Mouse (Mus musculus) lung, adult 2 months (tissue): ENCODE data around the gene Ap3s2.

Source experiments
- CTCF ChIP-seq: fragments of 200-500 bp; IDR thresholded peaks from 2 replicates; pipeline ENCODE4 v1.5.1; 2011; ENCODE audit warnings: mild to moderate bottlenecking, low read length, control low read depth; ENCODE audit not compliant: insufficient read depth
- POLR2A ChIP-seq: fragments of 200-500 bp; IDR thresholded peaks from 2 replicates; pipeline ENCODE4 v1.6.1; 2011; ENCODE audit warnings: low read depth, mild to moderate bottlenecking, control low read depth, low read length, borderline replicate concordance; ENCODE audit errors: extremely low read depth

DNA sequence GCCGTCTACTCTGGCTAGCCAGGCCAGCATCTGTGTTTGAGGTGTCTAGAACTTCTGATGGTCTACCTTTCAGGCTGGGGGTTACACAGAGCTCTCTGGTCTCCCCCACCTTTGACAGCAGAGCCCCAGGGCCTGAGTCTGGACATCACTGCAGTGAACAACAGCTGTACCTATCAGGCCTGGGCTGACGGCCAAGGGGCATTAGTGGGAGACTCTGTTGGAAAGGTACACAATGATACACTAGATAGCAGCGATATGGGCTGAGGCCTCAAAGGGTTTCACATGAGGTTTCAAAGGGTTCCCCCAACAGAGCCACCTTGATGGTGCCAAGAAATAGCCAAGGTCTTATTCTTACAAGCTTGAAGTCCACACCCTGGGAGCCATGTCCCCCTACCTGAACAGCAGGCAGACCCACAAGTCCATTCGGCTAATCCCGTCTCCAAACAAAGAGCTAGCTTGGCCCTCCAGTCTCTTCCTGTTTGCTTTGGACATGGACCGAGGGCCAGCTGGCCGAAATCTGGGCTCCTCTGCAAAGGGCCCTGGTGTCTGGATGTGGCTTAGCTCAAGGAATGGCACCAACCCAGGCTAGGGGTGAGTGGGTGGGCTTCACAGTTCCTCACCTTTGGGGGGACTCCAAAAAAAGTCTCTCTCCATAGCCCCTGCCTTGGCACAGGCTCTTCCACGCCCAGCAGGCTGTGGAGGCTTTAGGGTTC lies 76.2 kb downstream of the Ap3s2 start:
- TF ChIP-seq CTCF, result no peak
- no peak for TF ChIP-seq POLR2A
